Comparison of ENCODE assay signal across 10 mouse cellular contexts in genomic region chr11:35933402-35934085, GRCm38 (mm10). TPM values are rescaled to one million over a fixed set of nuclear protein-coding genes. Genes with fewer than 3 reads are reported as not detected.
DNase-seq lines count a peak whose midpoint lies in the region; ATAC-seq lines count a peak whose summit lies in the region.
"Had no signal": no experiment of that assay in that cellular context is flagged by ENCODE, and none has a peak within 500 bp of the region (broad histone marks: within the 10 kb centered on the region; RNA-seq: fewer than 3 reads in every experiment).

No protein-coding gene starts in this region.

- H3K9me3 ChIP-seq in hindbrain, embryonic 14.5 days (ENCODE audit: control insufficient read depth, low read length), result no peaks in the 10 kb centered on the region

- peak; percentile 74; the same call in 1 of the 2 replicates for ATAC-seq in hindbrain, embryonic 14.5 days (ENCODE audit: low FRiP score)

- H3K4me1 ChIP-seq in hindbrain, embryonic 14.5 days (replicated peaks; ENCODE audit: control insufficient read depth, insufficient read depth, low read length), result peaks cover 24% of the 10 kb centered on the region; the same call in 1 of the 2 replicates

- H3K27me3 ChIP-seq in hindbrain, embryonic 14.5 days (ENCODE audit: control insufficient read depth, insufficient read depth, low read length), result no peaks in the 10 kb centered on the region

- H3K27ac ChIP-seq in hindbrain, embryonic 14.5 days, result peak overlapping the region; percentile 27

- no peak overlapping the region for H3K9ac ChIP-seq in hindbrain, embryonic 14.5 days

- WGBS in hindbrain, embryonic 14.5 days, result 6% methylated on average over 14 of the region's 14 CpGs

- no peak overlapping the region for H3K4me3 ChIP-seq in hindbrain, embryonic 14.5 days (replicated peaks; ENCODE audit: low read length)

- H3K4me2 ChIP-seq in hindbrain, embryonic 14.5 days (replicated peaks), result no peak overlapping the region

- no peaks in the 10 kb centered on the region for H3K36me3 ChIP-seq in hindbrain, embryonic 14.5 days (replicated peaks; ENCODE audit: control insufficient read depth, insufficient read depth)
- H3K36me3 ChIP-seq: G1E had no signal

- peak; percentile 32 for DNase-seq in layer of hippocampus, adult 11-12 months (ENCODE audit: low spot score)
- DNase-seq in layer of hippocampus, postnatal 25 days (ENCODE audit: extremely low spot score in 1 of 2, low spot score in 1 of 2), result no peak
- DNase-seq in embryo, embryonic 11 days, result peak; percentile 63
- DNase-seq in hindbrain, embryonic 14.5 days (ENCODE audit: low spot score), result no peak
- peak; percentile 28 for DNase-seq in neural tube, embryonic 10.5 days (ENCODE audit: extremely low spot score, low spot score)
- no peak for DNase-seq in spleen, postnatal 36 days (ENCODE audit: low spot score in 2 of 2)
- no peak for DNase-seq in thymus, postnatal 36 days
- DNase-seq in adipocyte (ENCODE audit: low spot score), result no peak

RNA-seq across cellular contexts. Expression of gene Wwc1, which starts 46.8 kb away (rescaled TPM):
- total RNA-seq in layer of hippocampus, postnatal 25 days (2021), result 100 to 1,000 TPM; 101 to 122 TPM
- 9.3 and 10.1 TPM in 2 replicates for polyA plus RNA-seq in hindbrain, embryonic 14.5 days (2014; fragmentation: Nextera tagmentation; extraction: Ambion mirVana)
- total RNA-seq: common myeloid progenitor, adult 5-6 weeks had no signal

Comparison
In these comparisons a context has a peak if more than half of its experiments do, and no peak if none do; other contexts are left out.
1. DNase-seq: peak in layer of hippocampus, adult 11-12 months (single experiment), embryo, embryonic 11 days (single experiment) and neural tube, embryonic 10.5 days (single experiment); none in layer of hippocampus, postnatal 25 days (0 of 2), hindbrain, embryonic 14.5 days (single experiment), spleen, postnatal 36 days (0 of 2), thymus, postnatal 36 days (0 of 2) and adipocyte (single experiment).